Mouse (Mus musculus): ENCODE measurements around the gene Trpm4. TPM values are rescaled to one million over a fixed set of nuclear protein-coding genes. Genes with fewer than 3 reads are reported as not detected.
A peak's percentile ranks its signal among the peaks of the same experiment; 100 is the strongest.

Trpm4 gene
- total and polyA plus RNA-seq, 2 experiments, result 1.2 to 1.5 TPM

- no peak overlapping the region for H3K4me3 ChIP-seq (ENCODE audit: insufficient read depth, low read depth, low read length)
- no peaks in the 10 kb centered on the region for H3K36me3 ChIP-seq (ENCODE audit: control insufficient read depth, insufficient read depth, low read length)
- TF ChIP-seq POLR2A (IDR thresholded peaks at IDR 0.05; ENCODE audit: extremely low read depth, insufficient read depth, low read length) (no peak), CTCF (IDR thresholded peaks at IDR 0.05; ENCODE audit: low read depth, low read length) (no peak)
- WGBS, result 14% methylated on average over 4 of the region's 4 CpGs
- H3K4me1 ChIP-seq (ENCODE audit: control insufficient read depth, insufficient read depth, low read length), result no peaks in the 10 kb centered on the region; the same call in 1 of the 2 replicates
- no peak for DNase-seq (ENCODE audit: extremely low read depth, low read depth, low spot score)
- peaks cover 10% of the 10 kb centered on the region; the same call in 1 of the 2 replicates for H3K27me3 ChIP-seq (ENCODE audit: control insufficient read depth, insufficient read depth, low read length)
- no peaks in the 10 kb centered on the region for H3K79me2 ChIP-seq (ENCODE audit: control insufficient read depth, insufficient read depth, low read length)
- no peak overlapping the region for H3K9ac ChIP-seq (ENCODE audit: low read depth, low read length)
- H3K27ac ChIP-seq (replicated peaks; ENCODE audit: insufficient read depth, low read depth, low read length), result no peak overlapping the region
These were observed 3.9 kb upstream of the Trpm4 start for GRCm38 (mm10) chr7:45337469-45337868.

- TF ChIP-seq CTCF (IDR thresholded peaks at IDR 0.05; ENCODE audit: low read depth, low read length), result no peak
- no peak for TF ChIP-seq POLR2A (IDR thresholded peaks at IDR 0.05; ENCODE audit: extremely low read depth, insufficient read depth, low read length)
- 92% methylated on average over 4 of the region's 4 CpGs for WGBS
- Histone ChIP-seq H3K4me3 (ENCODE audit: insufficient read depth, low read depth, low read length) (no peak overlapping the region), H3K27me3 (ENCODE audit: control insufficient read depth, insufficient read depth, low read length) (peaks cover 10% of the 10 kb centered on the region; the same call in 1 of the 2 replicates), H3K79me2 (ENCODE audit: control insufficient read depth, insufficient read depth, low read length) (no peaks in the 10 kb centered on the region), H3K4me1 (ENCODE audit: control insufficient read depth, insufficient read depth, low read length) (no peaks in the 10 kb centered on the region; the same call in 1 of the 2 replicates), H3K9ac (ENCODE audit: low read depth, low read length) (no peak overlapping the region), H3K27ac (replicated peaks; ENCODE audit: insufficient read depth, low read depth, low read length) (no peak overlapping the region), H3K36me3 (ENCODE audit: control insufficient read depth, insufficient read depth, low read length) (no peaks in the 10 kb centered on the region)
- DNase-seq (ENCODE audit: extremely low read depth, low read depth, low spot score), result no peak
These were observed 2.7 kb upstream of the Trpm4 start for GRCm38 (mm10) chr7:45336319-45336718.

DNA sequence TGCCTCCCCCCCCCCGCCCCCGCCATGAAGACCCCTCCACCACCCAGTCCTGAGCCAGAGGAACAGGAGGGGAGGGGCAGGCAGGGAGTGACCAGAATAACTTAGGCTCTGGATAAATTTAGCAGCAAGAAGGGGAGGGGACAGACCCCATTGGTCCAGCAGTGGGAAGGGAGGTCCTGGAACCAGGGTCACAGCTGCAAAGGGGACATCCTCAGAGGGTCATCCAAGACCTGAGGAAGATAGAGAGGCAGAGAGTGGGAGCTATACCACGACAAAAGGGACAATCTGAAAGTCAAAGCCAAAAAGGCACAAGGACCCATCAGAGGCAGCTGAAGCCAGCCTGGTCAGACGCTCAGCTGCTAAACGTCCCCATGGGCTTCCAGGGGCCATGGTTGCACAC lies 1.5 kb upstream of the Trpm4 start, which contains the start of gene Hrc:
Gene Hrc (plus strand): TSS at position 235 of the 400 bp plus-strand sequence.
- Histone ChIP-seq H3K4me1 (ENCODE audit: control insufficient read depth, insufficient read depth, low read length) (no peaks in the 10 kb centered on the region; the same call in 1 of the 2 replicates), H3K79me2 (ENCODE audit: control insufficient read depth, insufficient read depth, low read length) (no peaks in the 10 kb centered on the region), H3K27me3 (ENCODE audit: control insufficient read depth, insufficient read depth, low read length) (peaks cover 10% of the 10 kb centered on the region; the same call in 1 of the 2 replicates), H3K4me3 (ENCODE audit: insufficient read depth, low read depth, low read length) (no peak within 1 kb of the TSS), H3K36me3 (ENCODE audit: control insufficient read depth, insufficient read depth, low read length) (no peaks in the 10 kb centered on the region), H3K27ac (replicated peaks; ENCODE audit: insufficient read depth, low read depth, low read length) (no peak within 1 kb of the TSS), H3K9ac (ENCODE audit: low read depth, low read length) (no peak within 1 kb of the TSS)
- DNase-seq (ENCODE audit: extremely low read depth, low read depth, low spot score), result no peak
- 49% methylated on average over 5 of the region's 5 CpGs for WGBS
- no peak for TF ChIP-seq POLR2A (IDR thresholded peaks at IDR 0.05; ENCODE audit: extremely low read depth, insufficient read depth, low read length)
- no peak for TF ChIP-seq CTCF (IDR thresholded peaks at IDR 0.05; ENCODE audit: low read depth, low read length)

- DNase-seq (ENCODE audit: extremely low read depth, low read depth, low spot score), result no peak
- Histone ChIP-seq H3K4me3 (ENCODE audit: insufficient read depth, low read depth, low read length) (no peak overlapping the region), H3K9ac (ENCODE audit: low read depth, low read length) (no peak overlapping the region), H3K27ac (replicated peaks; ENCODE audit: insufficient read depth, low read depth, low read length) (no peak overlapping the region), H3K4me1 (ENCODE audit: control insufficient read depth, insufficient read depth, low read length) (no peaks in the 10 kb centered on the region; the same call in 1 of the 2 replicates), H3K36me3 (ENCODE audit: control insufficient read depth, insufficient read depth, low read length) (no peaks in the 10 kb centered on the region), H3K27me3 (ENCODE audit: control insufficient read depth, insufficient read depth, low read length) (peaks cover 10% of the 10 kb centered on the region; the same call in 1 of the 2 replicates), H3K79me2 (ENCODE audit: control insufficient read depth, insufficient read depth, low read length) (no peaks in the 10 kb centered on the region)
- 71% methylated on average over 3 of the region's 3 CpGs for WGBS
- no peak for TF ChIP-seq CTCF (IDR thresholded peaks at IDR 0.05; ENCODE audit: low read depth, low read length)
- TF ChIP-seq POLR2A (IDR thresholded peaks at IDR 0.05; ENCODE audit: extremely low read depth, insufficient read depth, low read length), result no peak
These were observed 1.0 kb upstream of the Trpm4 start for GRCm38 (mm10) chr7:45334605-45335004.

- H3K36me3 ChIP-seq (ENCODE audit: control insufficient read depth, insufficient read depth, low read length), result no peaks in the 10 kb centered on the region
- 3% methylated on average over 22 of the region's 22 CpGs for WGBS
- H3K27me3 ChIP-seq (ENCODE audit: control insufficient read depth, insufficient read depth, low read length), result no peaks in the 10 kb centered on the region
- TF ChIP-seq CTCF (IDR thresholded peaks at IDR 0.05; ENCODE audit: low read depth, low read length) (no peak), POLR2A (IDR thresholded peaks at IDR 0.05; ENCODE audit: extremely low read depth, insufficient read depth, low read length) (no peak)
- peak overlapping the region; percentile 72 for H3K9ac ChIP-seq (ENCODE audit: low read depth, low read length)
- peak overlapping the region; percentile 69 for H3K4me3 ChIP-seq (ENCODE audit: insufficient read depth, low read depth, low read length)
- peak; percentile 20 for DNase-seq (ENCODE audit: extremely low read depth, low read depth, low spot score)
- H3K4me1 ChIP-seq (ENCODE audit: control insufficient read depth, insufficient read depth, low read length), result no peaks in the 10 kb centered on the region; the same call in 1 of the 2 replicates
- no peaks in the 10 kb centered on the region for H3K79me2 ChIP-seq (ENCODE audit: control insufficient read depth, insufficient read depth, low read length)
- no peak overlapping the region for H3K27ac ChIP-seq (replicated peaks; ENCODE audit: insufficient read depth, low read depth, low read length)
These were observed 725 bp downstream of the Trpm4 start for GRCm38 (mm10) chr7:45332685-45333425.

DNA sequence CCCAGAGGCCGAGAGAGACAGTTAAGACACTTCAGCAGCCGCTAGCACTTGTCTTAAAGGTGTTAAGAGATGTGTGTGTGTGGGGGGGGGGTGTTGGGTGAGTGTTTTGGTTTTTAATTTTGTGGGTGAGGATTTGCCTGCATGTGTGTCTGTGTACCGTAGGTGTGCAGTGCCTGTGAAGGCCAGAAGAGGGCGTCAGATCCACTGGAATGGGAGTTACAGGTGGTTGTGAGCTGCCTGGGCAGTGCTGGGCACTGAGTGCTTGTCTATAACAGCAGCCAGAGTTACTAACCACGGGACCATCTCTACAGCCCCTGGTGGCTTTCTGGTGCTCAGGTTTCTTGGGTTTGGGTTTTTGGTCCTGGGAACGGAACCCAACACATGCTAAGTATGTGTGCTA lies 2.1 kb downstream of the Trpm4 start:
- TF ChIP-seq CTCF (IDR thresholded peaks at IDR 0.05; ENCODE audit: low read depth, low read length), result peak; percentile 23; the same call in 1 of the 2 replicates
- no peak for TF ChIP-seq POLR2A (IDR thresholded peaks at IDR 0.05; ENCODE audit: extremely low read depth, insufficient read depth, low read length)
- WGBS, result 90% methylated on average over 6 of the region's 6 CpGs
- Histone ChIP-seq H3K27ac (replicated peaks; ENCODE audit: insufficient read depth, low read depth, low read length) (no peak overlapping the region), H3K4me1 (ENCODE audit: control insufficient read depth, insufficient read depth, low read length) (no peaks in the 10 kb centered on the region; the same call in 1 of the 2 replicates), H3K79me2 (ENCODE audit: control insufficient read depth, insufficient read depth, low read length) (no peaks in the 10 kb centered on the region), H3K27me3 (ENCODE audit: control insufficient read depth, insufficient read depth, low read length) (no peaks in the 10 kb centered on the region), H3K36me3 (ENCODE audit: control insufficient read depth, insufficient read depth, low read length) (no peaks in the 10 kb centered on the region), H3K9ac (ENCODE audit: low read depth, low read length) (no peak overlapping the region), H3K4me3 (ENCODE audit: insufficient read depth, low read depth, low read length) (no peak overlapping the region)
- no peak for DNase-seq (ENCODE audit: extremely low read depth, low read depth, low spot score)
